Mouse (Mus musculus) spleen, postnatal 10 days (tissue): ENCODE results near the gene Tmem131.

Source experiments
- DNase-seq, 2 experiments: peaks; one replicate each; pipeline ENCODE4 v3.0.0; 2021 to 2022; ENCODE audit warnings: low spot score in 2 of 2

Gene Tmem131

DNA sequence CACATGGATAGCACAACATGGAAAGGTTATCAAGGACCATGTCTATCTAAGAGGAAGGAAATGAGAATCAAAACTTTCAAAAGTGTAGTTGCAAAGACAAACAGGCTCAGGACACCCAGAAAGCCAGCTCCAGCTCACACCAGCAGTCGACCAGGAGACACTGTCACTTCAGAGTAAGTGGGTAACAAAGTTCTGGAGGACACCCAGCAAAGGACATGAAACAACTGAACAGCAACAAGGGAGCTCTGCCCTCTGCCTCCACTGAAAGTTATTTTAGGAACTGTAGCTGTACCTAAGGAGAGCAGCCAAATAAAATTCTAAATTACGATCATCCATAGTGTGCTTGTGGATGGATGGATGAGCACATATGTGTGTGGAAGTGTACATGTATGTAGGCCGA, 56.3 kb downstream of the Tmem131 start:
- DNase-seq: no peak

DNA sequence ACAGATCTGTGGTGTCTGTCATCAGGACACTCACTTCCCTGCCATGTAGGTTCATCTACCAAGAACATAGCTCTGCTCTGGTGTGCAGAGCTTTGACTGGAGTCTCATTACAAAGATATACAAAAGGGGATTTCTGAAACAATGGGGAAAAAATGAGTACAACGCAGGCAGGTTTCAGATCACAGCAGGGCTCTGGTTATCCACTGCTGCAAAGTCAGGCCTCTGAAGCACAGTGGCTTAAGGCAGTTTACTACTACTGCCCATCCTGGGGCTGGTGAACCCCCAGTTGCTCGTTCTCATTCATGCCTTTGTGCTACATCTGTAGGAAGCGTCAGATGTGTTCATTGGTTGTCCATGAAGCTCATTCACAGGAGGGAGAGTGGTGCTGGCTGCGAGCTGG, 57.0 kb downstream of the Tmem131 start:
- DNase-seq: no peak

DNA sequence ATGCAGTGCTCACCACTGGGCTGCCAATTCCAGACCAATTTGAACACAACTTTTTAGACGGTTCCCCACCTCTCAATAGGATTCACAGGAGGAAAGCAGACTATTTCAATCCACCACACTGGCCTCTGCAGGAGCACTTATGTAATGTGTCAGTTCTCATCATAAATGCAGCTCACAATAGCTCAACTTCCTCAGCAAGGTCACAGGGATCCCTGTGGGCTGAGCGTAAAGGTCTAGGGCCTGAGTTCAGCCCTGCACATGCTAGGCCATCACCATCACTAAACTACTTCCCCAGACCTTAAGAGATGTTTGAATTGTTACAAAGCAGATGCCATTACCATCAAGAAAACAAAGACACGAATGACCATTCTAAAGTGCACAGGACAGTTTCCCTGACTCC, 58.9 kb downstream of the Tmem131 start:
- DNase-seq: no peak

DNA sequence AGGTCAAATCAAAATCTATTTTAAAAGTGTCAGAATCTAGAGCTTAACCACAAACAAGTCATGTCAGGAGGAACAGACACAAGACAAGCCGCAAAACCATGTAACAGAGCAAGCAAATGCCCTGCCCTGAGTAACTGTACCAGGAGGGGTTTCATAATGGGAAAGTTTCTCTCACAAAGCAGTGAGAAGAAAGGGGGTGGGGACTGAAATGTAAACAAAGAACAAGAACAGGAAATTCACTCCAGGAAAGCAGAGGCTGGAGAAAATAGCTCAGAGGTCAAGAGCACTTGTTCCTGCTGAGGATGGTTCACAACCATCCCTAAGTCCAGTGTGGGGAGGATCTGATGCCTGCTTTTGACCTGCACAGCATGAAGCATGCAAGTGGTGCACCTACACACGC, 59.7 kb downstream of the Tmem131 start:
- DNase-seq: no peak

DNA sequence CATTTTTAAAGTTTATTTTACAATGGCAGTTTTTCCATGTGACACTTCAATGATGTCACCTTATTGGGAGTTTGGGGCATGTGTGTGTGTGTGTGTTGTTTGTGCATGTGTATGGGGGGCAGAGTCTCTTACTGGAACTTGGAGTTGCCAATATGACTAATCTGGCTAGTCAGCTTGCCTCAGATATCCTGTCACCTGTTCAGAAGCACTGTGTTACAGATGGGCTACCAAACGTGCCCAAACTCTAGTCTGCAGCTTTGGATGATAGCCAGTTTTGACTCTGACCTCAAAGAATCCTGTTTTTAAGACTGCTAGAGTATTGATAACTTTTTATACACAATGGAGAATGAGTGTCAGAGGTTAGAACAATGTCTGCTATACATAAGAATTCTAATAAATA, 64.3 kb downstream of the Tmem131 start:
- DNase-seq: no peak

DNA sequence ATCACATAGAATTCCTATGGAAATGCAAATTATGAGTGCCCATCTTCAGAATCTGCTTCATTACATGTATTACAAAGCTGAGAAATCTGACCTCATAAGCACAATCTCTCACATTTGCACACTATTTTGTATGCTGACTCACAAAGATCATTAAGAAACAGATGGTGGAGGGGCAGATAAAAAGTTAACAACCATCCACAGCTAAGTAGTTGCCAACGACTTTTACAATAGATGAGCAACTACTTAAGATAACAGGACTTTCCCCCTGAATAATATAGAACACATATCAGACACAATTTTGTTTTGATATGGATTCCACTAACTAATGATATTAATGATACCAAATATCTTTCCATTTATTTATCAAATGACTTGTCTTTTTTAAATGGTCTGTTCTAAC, 66.3 kb downstream of the Tmem131 start:
- DNase-seq: no peak

DNA sequence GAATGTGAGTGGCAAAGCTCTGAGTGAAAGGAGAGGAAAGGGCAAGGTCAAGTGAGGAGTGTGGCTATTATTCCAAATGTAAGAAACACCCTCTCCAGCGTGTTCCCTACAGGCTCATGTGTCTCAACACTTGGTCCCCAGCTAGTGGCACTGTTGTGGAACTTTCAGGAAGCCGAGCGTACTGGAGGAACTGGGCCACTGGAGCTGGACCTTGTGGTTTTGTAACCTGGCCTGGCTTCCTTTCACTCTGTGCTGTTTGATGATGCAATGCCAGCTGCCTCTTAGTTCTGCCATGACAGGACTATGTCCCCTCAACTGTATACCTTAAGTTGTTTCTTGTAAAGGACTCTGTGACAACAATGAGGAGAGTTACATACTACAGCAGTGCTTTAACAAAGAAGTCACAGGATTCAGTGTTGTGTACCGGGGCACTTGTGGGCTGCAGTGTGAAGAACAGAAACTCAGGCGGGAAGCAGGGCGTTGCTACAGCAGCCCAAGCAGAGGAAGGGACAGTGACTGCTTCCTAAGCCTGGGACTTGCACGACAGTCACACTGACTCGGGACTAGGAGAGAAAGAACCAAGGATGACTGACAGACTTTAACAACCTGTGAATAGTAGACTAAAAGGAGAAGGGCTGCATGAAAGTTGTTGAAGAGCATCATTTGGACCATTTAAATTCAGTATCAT, 68.4 kb downstream of the Tmem131 start:
- DNase-seq: no peak

DNA sequence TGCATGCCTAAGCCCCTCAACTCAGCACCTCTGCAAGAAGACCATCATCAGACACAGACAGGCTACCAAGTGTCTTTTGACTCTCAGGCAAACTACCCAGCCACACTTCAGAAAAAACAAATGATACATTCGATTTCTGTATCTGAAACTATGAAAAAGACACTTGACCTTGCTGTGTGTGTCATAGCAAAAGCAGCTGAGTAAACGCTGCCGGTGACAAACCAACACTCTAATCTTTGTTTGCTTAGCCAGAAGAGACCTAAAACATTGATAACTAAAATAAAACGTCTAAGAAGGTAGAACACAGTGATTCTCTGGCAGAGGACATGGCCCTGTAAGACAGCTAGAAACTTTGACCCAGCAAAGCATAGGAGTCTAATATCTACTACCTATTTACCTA, 72.2 kb downstream of the Tmem131 start:
- no peak for DNase-seq

DNA sequence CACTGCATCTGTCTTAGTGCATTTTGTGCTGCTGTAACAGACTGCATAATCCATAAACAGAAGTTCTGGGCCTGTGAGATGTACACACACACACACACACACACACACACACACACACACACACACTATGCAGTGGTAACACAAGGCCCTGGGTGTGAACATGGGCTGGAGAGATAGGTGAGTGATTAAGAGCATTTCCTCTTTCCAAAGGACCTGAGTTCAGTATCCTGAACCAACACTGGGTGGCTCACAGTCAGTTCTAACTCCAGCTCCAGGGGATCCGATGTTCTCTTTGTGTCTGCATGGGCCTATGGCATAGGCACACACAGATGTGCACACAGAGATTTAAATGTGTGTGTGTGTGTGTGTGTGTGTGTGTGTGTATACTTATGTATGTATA, 72.9 kb downstream of the Tmem131 start:
- no peak for DNase-seq

DNA sequence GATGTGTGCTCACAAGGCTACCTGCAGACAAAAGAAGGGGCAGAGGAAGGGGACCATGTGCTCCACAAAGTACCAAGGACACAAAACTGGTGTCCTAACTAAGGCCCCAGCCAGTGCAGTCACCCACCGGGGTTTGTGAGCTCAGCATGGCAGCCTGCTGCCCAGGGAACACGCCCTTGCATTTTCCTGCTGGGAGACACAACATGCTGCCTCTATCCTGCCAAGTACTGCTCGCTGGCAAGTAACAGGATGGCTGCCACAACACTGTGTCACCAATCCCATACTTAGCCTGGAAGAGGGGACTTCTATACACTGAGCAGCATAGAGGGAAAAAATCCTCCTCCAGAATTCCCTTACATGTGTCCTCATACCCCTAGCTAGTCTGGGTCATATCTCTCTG, 78.7 kb downstream of the Tmem131 start:
- DNase-seq: no peak

DNA sequence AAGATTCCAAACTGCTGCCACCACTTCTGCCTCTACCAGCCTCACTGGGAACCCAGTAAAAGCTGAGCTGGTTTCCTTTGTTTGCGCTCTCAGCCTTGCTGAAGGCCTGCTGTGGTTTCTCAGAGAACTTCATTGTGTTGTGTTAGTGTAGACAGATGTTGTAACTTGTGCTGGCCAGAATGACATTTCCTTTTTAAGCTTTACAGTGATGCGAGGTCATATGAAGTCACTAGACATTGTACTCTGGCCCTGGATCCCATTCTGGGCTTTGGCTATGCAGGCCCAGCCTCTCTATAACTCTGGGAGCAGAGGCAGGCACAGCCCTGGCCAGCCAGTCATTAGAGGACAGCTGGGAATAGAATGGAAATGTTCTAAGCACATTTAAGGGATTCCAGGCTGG, 81.7 kb downstream of the Tmem131 start:
- no peak for DNase-seq

DNA sequence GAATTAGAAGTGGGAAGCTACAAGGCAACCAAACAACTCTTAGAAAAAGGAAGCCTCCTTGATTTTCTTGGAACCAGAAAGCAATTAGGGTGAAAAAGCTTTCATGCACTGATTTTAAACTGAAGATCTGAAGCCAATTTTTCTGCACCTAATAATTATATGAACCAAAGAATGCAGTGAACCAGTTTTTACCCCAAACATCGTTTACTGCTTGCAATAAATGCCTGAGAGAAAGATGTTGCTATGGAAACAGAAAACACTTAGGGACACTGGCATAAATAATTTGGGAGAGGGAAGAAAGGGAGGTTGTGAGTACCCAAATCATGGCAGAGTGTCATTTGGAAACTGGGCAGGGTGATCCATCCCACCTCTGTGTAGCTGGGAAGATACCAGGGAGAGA, 82.6 kb downstream of the Tmem131 start:
- no peak for DNase-seq

DNA sequence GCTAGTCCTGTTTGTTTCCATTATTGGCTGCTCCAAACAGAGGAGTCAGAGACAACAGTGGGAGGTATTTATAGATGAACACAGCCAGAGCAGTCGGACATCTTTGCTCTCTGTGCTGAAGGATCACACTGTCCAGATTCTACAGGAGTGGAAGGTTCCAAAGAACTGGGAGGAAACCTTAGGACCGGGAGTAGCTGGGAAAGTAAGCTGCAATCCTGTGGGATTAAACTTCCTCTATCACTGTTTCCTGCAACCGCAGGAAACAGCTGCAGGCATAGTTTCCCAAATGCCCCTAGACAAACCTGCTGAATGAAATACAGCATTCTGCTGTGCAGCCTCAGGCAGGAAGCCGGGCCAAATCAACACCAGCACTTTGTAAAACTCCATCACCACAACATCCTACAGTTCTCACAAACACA, 83.0 kb downstream of the Tmem131 start:
- DNase-seq: no peak

DNA sequence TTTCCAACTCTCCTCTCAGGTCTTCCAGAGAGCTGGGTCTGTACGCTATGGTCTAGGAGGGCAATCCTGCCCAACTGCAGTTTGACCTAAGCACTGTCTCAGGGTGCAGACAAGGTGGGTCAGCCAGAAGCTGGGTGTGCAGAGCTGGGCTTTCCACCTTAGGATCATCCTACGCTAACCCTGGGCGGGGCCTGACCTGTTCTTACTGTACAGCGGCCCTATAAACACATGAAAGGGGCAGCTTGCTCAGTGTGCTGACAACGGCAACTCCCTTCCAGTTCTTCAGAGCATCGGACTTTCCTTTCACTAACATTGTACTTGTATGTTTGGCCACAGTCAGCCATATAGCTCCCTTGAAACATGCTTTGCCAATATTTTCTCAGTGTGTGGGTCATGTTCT, 86.4 kb downstream of the Tmem131 start:
- DNase-seq: no peak

DNA sequence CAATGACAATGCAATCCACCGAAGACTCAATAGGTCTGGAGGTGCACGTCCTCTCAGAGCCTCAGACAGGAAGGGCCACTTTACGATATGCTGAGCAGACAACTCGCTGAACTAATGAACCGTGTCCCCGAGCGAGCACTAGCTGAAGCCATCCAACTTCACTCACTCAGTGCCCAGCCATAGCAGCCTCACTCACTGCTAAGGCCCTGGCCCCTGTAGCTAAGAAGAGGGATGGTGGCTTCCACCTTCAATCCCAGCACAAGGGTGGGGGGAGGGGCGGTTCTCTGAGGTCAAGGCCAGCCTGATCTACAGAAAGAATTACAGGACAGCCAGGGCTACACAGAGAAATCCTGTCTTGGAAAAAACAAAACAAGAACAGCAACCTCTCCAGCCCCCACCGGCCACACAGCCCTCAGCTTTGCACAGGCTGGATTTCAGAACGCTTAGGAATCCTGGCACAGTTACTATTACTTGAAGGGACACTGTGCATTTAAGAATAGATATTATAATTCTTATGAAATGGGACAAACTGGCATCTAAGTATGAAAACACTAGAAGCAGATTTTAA, 89.2 kb downstream of the Tmem131 start:
- no peak for DNase-seq

DNA sequence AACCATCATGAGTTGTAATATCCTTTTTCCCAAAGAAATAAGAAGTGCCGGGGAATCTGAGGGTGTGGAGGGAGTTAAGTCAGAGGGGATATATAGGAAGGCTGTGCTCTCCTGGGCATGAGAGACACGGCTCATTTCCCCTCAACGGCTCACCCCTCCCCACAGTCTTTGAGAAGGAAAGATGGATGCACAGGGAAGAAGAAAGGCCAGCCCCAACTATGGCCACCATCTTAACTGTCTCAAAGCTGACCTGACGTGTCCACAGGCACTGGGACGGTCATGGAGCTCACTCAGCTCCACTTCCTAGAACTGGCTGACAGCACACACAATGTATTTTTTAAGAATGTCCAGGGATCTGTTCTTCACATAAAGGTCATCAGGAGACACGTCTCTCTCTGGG, 91.4 kb downstream of the Tmem131 start:
- no peak for DNase-seq

DNA sequence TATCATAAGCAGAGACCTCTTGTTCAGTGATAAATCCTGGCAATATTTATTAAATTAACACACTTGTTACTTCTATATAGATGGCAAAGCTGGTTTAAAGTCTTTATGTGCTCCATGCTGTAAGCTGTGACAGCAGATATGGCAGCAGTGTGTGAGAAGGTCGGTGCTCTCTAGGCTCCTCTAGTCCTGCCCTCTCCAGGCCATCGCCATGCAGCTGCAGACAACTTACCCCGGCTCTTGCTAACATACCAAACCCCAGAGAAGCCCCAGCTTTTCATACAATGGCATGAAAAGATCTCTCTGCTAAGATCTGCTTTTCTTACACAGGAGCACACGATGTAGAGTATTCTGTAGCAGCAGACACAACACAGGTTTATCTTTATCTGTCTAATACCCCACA, 92.1 kb downstream of the Tmem131 start:
- DNase-seq: no peak

DNA sequence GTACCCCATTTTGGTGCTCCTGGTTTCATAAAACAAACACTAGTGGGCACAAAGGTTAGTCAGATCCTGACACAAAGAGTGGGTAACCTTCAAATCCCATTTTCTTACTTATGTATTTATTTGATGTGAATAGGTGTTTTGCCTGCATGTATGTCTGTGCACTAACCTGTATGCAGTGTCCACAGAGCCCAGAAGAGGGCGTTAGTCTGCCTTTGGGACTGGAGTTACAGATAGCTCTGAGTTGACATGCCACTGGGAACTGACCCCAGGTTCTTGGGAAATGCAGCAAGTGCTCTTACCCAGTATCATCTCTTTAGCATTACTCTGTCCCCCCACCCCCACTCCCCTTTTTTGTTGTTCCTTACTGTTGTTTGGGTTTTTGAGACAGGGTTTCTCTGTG, 95.4 kb downstream of the Tmem131 start:
- peak in 1 of 2 experiments; percentile 28 for DNase-seq

DNA sequence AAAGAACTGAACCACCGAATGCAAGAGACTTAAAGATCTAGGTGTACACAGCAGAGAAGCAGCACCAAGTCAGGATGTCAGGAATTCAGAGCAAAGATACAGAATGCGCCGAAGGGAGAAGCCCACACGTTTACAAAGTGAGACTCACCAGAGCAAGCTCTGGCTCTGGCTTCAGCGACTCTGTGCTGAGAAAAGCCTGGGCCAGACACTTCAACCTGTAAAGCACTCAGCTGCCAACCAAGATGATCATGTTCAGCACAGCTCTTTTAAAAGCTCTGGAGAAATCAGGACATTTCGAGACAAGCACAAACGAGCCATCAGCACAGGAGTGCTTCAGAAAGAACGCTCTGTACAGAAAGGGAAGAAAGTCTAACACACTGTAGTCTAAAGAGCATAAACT, 96.2 kb downstream of the Tmem131 start:
- DNase-seq: no peak

DNA sequence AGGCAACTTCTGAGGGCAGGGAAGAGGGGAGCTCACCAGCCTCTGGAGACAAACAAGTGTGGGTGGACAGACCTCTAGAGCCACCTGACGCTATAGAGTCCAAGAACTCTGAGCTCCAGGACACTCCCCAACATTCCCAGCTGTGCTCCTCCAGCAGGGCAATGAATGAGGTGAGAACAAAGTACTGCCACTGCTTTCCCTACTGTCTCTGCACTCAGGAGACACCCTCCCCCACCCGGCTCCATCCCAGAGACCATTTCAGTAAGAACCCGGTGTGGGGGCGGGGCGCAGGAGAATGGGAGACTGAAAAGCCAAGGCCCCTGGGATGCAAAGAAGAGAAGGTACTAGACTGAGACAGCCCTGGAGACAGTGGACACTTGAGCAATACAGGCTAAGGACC, 98.4 kb downstream of the Tmem131 start:
- DNase-seq: no peak

DNA sequence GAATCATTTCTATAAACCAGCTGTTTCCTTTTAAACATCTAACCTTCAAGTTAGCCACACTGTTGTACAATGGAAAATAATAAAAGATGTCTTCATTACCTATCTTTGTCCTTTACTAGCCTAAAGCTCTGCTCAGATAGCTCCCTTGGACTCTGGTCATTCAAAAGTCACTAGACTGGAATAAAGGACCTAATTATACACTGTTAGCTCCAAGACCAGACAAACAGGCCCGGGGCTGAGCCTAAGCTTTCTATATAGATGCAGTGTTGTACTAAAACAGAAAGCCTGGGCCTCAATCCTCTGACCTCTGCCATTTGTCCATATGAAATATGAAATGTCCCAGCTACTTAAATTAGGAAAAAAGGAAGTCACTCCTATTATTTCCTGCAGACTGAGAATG, 101.7 kb downstream of the Tmem131 start:
- no peak for DNase-seq

DNA sequence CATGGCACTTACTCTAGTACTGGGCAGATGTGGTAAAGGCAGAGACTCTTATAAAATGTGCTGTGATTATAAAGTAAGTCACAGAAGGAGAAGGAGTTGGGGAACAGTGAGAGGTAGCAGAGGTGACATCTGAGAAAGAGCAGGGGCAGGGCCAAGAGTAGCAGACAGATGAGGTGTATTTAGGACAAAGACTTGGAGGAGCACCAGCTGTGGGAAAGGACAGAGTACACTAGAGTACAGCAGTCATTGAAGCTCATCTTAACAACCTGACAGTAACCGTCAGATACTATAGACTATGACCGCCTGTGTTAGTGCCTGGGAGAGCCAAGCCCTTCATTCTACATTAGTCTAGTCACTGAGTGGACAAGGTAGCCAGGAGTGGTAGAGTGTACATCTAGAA, 102.5 kb downstream of the Tmem131 start:
- no peak for DNase-seq

DNA sequence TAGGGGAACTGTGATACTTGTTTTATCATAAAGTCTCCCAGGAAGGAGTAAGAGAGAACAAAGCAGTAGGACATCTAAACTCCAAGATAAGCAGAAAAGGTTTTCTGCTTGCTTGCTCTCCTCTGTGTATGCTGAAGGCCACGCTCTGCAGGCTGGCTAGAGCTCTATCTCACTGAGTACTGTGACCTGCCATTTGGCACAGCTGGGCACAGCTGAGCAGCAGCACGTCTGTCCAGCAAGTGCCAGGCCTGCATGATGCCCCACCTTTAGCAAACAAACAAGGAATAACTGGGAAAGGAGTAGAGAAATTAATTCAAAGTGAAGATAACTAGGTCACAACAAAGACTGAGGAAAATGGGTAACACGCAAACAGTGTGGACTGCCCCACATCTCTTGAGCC, 103.6 kb downstream of the Tmem131 start:
- no peak for DNase-seq

DNA sequence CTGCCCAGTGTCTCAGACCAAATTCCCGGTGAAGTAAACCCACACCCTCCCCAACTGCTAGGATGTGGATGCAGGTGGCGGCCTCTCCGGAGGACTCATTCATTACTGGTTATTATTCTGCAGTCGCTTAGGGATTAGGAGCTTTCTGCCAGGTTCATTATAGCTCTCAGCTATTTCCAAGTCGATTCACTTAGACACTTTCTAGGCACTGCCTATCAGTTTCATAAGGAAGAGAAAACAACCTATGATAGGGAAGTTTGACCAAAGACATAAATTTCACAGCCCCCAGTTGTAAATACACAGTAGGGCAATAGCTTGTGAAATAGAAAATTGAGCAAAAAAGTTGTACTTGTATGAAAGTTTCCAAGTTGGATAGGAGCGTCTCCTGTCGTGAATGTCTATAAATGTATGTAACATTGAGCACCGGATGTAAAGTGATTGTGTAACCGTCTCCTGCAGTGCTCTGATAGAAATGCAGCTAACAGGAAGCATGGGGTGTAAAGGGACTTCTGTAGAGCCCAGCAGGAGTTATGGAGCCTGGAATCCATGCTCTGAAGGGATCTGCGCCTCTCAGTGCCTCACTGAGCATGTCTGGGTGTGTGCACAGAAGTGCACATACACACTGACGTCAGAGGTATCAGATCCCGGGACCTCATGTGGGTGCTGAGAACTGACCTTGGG, 107.1 kb downstream of the Tmem131 start:
- DNase-seq: no peak
